Mouse (Mus musculus) thymus, postnatal 4 days (tissue): ENCODE results near the gene Vipr2.

Experiments
- DNase-seq: peaks from one replicate; pipeline ENCODE4 v3.0.0; 2021

Vipr2 gene

DNA sequence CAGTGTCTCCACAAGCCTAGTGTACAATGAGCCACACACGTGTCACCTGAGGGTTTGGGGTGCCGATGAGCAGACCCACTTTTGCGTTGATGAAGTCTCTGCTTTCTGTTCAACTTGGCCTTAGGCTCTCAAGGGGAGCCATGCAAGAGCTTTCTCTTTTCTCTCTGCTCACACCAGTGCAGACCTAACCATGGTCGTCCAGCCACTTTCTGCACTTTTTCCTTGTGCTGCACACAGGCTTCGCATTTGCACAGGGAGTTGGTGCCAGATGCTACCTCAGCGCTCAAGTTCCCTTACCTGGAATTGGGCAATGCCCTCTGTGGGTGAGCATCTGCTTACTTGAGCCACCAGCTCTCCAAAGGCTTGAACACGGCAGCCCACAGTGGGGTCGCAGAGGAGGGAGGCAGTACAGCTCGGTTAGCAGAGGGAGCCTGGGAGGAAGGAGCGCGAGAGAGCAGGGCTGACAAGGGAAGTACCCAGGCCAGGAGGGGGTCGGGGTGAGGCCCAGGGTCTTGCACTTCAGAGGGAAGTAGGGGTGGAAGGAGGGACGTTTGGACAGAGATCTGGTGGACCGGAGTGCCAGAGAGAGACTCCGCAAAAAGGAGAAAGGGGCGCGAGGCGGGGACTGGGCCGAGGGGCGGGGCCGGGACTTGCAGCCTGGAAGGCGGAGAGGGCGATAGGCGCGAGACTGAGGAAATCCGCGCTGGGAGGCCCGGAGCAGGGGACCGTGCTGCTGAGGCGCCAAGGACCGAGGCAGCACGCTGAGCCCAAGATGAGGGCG is at the start of gene Vipr2:
Vipr2 (plus strand) TSS at position 653 of the 781 bp plus-strand sequence.
- DNase-seq, result peak; percentile 83

- no peak for DNase-seq
Measured at GRCm38 (mm10) chr12:116028095-116028494, 49.4 kb upstream of the Vipr2 start.

DNA sequence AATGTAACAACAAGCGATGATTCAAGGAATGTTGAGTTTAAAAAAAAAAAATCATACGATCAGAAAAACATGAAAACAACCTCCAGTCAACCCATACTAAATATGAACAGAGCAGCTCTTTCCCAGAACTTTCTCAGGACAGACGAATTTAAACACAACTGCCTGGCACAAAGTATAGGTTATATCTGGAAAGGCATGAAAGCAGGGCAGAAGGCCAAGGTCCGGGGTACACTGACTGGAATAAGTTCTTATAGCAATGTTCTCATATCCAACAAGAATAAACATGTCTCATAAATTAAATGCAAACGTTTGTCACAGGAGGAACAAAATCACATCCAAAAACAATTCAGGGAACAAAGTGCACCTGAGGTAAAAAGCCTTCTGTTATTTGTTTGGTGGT is 42.2 kb upstream of the Vipr2 start:
- DNase-seq, result no peak

DNA sequence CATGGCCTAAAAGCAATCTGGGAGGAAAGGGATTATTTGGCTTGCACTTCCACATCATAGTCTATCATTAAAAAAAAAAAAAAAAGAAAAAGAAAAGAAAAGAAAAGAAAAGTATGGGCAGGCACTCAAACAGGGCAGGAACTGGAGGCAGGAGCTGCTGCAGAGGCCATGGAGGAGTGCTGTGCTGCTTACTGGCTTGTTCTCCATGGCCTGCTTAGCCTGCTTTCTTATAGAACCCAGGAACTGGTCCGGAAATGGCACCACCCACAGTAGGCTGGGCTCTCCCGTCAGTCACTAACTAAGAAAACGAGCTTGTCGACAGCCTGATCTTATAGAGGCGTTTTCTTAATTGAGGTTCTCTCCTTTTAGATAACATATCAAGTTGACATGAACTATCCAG is 32.7 kb upstream of the Vipr2 start:
- DNase-seq, result no peak

- DNase-seq, result peak; percentile 98
Measured at GRCm38 (mm10) chr12:116047440-116048377, 29.8 kb upstream of the Vipr2 start, which contains the start of gene Zfp386. Gene Zfp386 (plus strand): TSS chr12:116047724.

DNA sequence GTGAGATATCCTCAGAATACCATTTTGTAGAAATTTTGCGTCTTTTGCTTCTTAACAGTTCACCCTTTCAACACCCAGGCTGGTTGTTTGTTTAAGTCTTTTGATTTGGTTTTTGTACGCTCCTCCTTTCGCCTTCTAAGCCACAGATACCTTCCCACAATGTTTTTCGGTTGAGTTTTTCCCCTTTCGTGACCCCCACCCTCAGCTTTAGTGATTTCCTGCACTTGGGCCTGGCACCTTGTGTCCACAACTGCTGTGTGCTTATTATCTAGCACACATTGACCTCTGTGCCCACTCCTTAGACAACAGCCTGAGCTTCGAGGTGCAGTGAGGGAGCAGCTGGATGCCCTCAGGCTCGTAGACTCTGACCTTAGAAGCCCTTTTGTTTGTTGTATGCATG is 28.8 kb upstream of the Vipr2 start:
- DNase-seq, result peak; percentile 13

GRCm38 (mm10) chr12:116049236-116049635 is 28.3 kb upstream of the Vipr2 start:
- no peak for DNase-seq

DNA sequence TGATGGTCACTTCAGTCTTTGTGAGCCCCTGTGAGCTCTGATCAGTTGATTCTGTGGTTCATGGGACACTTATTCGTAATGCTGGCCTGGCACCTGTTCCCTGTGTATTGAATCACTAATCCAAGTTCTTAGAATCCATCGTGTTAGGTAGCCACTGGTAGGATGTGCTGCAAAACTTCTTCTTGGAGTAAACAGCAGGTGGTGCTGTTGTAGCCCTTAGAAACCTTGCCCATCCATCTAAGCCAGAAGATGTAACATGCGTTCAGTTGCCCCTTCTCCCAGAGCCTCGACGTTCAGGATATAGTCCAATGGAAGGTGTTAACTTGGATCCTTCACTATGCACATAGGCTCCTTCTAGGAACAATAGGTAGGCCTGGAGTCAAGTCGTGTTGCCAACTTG is 27.8 kb upstream of the Vipr2 start:
- DNase-seq, result peak; percentile 47

- no peak for DNase-seq
Measured at GRCm38 (mm10) chr12:116054342-116054741, 23.2 kb upstream of the Vipr2 start.

DNA sequence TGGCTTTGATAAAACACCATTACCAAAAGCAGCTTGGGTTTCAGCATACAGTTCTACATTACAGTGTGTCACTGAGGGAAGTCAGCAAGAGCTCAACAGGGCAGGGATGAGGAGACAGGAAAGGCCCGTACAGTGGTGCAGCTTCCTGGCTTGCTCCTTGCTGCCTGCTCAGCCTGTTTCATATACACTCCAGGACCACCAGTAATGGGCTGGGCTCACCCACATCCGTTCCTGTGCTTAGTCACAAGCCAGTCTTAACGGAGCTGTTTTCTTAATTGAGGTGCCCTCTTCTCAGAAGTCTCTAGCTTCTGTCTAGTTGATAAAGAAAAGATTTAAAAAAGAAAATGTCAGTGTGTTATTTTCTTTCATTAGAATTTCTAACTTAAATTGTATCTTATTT is 21.4 kb upstream of the Vipr2 start:
- no peak for DNase-seq

- DNase-seq, result no peak
Measured at GRCm38 (mm10) chr12:116061561-116062193, 15.8 kb upstream of the Vipr2 start.

- DNase-seq, result no peak
Measured at GRCm38 (mm10) chr12:116062194-116062583, 15.3 kb upstream of the Vipr2 start.

- DNase-seq, result no peak
Measured at GRCm38 (mm10) chr12:116063020-116063419, 14.5 kb upstream of the Vipr2 start.

GRCm38 (mm10) chr12:116071023-116071422 is 6.5 kb upstream of the Vipr2 start:
- DNase-seq, result peak; percentile 24

DNA sequence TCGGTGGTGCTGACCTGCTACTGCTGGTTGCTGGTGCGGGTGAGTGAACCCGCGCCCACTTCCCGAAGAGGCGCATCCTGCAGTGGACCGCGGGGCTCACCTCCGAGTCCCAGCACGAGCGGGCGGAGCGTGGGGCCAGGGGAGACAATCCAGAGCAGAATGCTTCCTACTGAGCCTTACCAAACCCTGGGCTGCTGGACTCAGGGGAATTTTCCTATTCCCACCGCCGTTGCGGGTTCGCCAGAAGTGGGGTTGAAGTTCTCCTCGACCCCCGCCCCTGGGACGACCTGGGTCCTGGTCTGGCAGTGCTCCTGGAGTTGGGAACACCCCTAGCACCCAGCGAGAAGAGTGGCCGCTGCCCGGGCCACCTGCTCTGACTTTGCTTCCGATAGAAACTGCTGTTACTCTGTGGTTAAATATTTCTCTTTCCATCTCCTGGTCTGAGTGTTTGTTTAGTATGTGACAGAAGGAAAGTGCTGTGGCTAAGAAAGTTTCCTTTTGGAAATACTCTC is 385 bp downstream of the Vipr2 start:
- no peak for DNase-seq

GRCm38 (mm10) chr12:116083125-116083524 is 5.6 kb downstream of the Vipr2 start:
- no peak for DNase-seq

GRCm38 (mm10) chr12:116084294-116084693 is 6.8 kb downstream of the Vipr2 start:
- no peak for DNase-seq

GRCm38 (mm10) chr12:116086951-116087600 is 9.6 kb downstream of the Vipr2 start:
- no peak for DNase-seq

DNA sequence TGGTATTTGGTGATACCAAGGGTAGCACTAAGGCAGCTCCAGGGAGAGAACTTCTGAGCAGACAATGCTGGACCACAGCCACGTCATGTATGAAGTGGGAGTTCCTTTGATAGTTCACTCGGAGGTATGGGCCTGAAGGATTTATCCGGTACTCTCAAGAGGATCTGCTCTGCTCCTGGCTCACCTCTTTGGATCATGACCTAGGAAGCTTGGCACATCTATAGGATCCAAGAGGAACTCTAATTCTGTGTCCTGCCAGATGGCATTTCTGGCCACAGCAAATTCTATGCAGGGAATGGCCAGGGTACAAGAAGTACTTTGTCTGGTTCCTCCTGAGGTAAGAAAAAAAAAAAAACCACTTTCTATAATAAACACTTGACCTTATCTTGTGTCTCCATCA is 12.3 kb downstream of the Vipr2 start:
- no peak for DNase-seq

DNA sequence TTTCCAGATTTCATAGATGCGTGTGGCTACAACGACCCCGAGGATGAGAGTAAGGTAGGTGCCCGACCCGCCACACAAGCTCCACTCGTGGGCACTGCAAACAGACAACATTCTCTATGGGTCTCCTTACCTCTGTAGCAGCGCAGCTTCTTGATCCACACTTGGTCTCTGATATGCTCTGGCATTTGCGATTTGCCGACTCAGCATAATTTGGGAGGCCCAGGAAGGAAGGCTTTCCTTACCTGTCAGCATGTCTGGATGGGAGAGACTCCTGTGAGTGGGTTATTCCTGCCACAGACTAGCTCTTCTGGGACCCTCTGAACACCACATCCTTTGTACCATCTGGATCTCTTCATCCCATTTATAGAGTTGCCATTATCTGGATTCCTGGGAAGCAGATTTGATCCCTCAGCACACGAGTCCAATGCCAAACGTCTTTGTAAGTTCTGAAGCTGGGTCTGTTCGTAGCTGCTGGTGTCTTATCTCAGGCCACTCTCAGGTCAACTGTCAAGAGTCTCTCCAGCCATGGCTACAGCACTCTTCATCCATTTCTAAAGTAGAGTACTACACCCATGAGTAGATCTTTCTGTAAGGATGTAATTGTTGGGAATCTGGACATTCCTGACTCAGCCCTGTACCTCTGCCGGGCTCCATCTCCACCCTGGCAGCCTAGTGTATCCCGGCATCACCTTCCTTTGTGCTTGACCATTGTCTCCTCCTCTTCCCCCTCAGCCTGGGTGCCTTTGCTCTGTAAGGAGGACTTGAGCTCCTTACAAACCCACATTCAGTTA is 17.4 kb downstream of the Vipr2 start:
- DNase-seq, result no peak

- DNase-seq, result no peak
Measured at GRCm38 (mm10) chr12:116096361-116096904, 18.9 kb downstream of the Vipr2 start.
